Mouse (Mus musculus): ENCODE results near the gene AC161166.1. TPM values are rescaled to one million over a fixed set of nuclear protein-coding genes. Genes with fewer than 3 reads are reported as not detected.

Gene AC161166.1
- polyA plus RNA-seq, 1 experiment from 2014 or later = 0.59 TPM

GRCm38 (mm10) chr7:24474811-24475506, 37.3 kb downstream of the AC161166.1 start:
- no peak overlapping the region for H3K27ac ChIP-seq (ENCODE audit: low read depth, low read length)
- DNase-seq (ENCODE audit: low spot score, missing footprints) (peak; percentile 82), ATAC-seq (ENCODE audit: low FRiP score) (no peak)
- H3K27me3 ChIP-seq (ENCODE audit: control insufficient read depth, insufficient read depth, low read length) = no peaks in the 10 kb centered on the region
- no peak overlapping the region for H3K9ac ChIP-seq (ENCODE audit: low read length)
- H3K36me3 ChIP-seq (ENCODE audit: control insufficient read depth, insufficient read depth, low read length) = no peaks in the 10 kb centered on the region
- no peak overlapping the region for H3K4me2 ChIP-seq
- no peaks in the 10 kb centered on the region for H3K4me1 ChIP-seq (ENCODE audit: control insufficient read depth, insufficient read depth, low read length)
- no peak overlapping the region for H3K4me3 ChIP-seq (ENCODE audit: low read depth, low read length)
- WGBS = 37% methylated on average over 21 of the region's 21 CpGs
- H3K9me3 ChIP-seq (ENCODE audit: control insufficient read depth, low read length) = no peaks in the 10 kb centered on the region

- H3K36me3 ChIP-seq (ENCODE audit: control insufficient read depth, insufficient read depth, low read length) = no peaks in the 10 kb centered on the region
- no peaks in the 10 kb centered on the region for H3K27me3 ChIP-seq (ENCODE audit: control insufficient read depth, insufficient read depth, low read length)
- H3K4me1 ChIP-seq (ENCODE audit: control insufficient read depth, insufficient read depth, low read length) = no peaks in the 10 kb centered on the region
- ATAC-seq (ENCODE audit: low FRiP score) = peak; percentile 69
- no peak overlapping the region for H3K27ac ChIP-seq (ENCODE audit: low read depth, low read length)
- no peak overlapping the region for H3K4me2 ChIP-seq
- no peaks in the 10 kb centered on the region for H3K9me3 ChIP-seq (ENCODE audit: control insufficient read depth, low read length)
- DNase-seq (ENCODE audit: low spot score, missing footprints) = peak; percentile 92
- WGBS = 52% methylated on average over 10 of the region's 10 CpGs
- H3K4me3 ChIP-seq (ENCODE audit: low read depth, low read length) = no peak overlapping the region
- no peak overlapping the region for H3K9ac ChIP-seq (ENCODE audit: low read length)
These were observed 38.2 kb downstream of the AC161166.1 start for GRCm38 (mm10) chr7:24473913-24474529.

- no peaks in the 10 kb centered on the region for H3K36me3 ChIP-seq (ENCODE audit: control insufficient read depth, insufficient read depth, low read length)
- peak; percentile 88 for DNase-seq (ENCODE audit: low spot score, missing footprints)
- H3K4me3 ChIP-seq (ENCODE audit: low read depth, low read length) = no peak overlapping the region
- no peak overlapping the region for H3K9ac ChIP-seq (ENCODE audit: low read length)
- H3K4me2 ChIP-seq = no peak overlapping the region
- ATAC-seq (ENCODE audit: low FRiP score) = peak; percentile 27; the same call in 1 of the 2 replicates
- H3K9me3 ChIP-seq (ENCODE audit: control insufficient read depth, low read length) = no peaks in the 10 kb centered on the region
- no peaks in the 10 kb centered on the region for H3K4me1 ChIP-seq (ENCODE audit: control insufficient read depth, insufficient read depth, low read length)
- no peaks in the 10 kb centered on the region for H3K27me3 ChIP-seq (ENCODE audit: control insufficient read depth, insufficient read depth, low read length)
- H3K27ac ChIP-seq (ENCODE audit: low read depth, low read length) = no peak overlapping the region
- WGBS = 74% methylated on average over 7 of the region's 7 CpGs
These were observed 39.3 kb downstream of the AC161166.1 start for GRCm38 (mm10) chr7:24472937-24473336.

- Histone ChIP-seq H3K27ac (ENCODE audit: low read depth, low read length) (no peak overlapping the region), H3K4me2 (no peak overlapping the region), H3K36me3 (ENCODE audit: control insufficient read depth, insufficient read depth, low read length) (no peaks in the 10 kb centered on the region), H3K4me1 (ENCODE audit: control insufficient read depth, insufficient read depth, low read length) (no peaks in the 10 kb centered on the region), H3K9me3 (ENCODE audit: control insufficient read depth, low read length) (no peaks in the 10 kb centered on the region), H3K9ac (ENCODE audit: low read length) (no peak overlapping the region), H3K27me3 (ENCODE audit: control insufficient read depth, insufficient read depth, low read length) (no peaks in the 10 kb centered on the region), H3K4me3 (ENCODE audit: low read depth, low read length) (no peak overlapping the region)
- peak; percentile 54 for DNase-seq (ENCODE audit: low spot score, missing footprints)
- WGBS = 90% methylated on average over 6 of the region's 6 CpGs
- no peak for ATAC-seq (ENCODE audit: low FRiP score)
These were observed 39.8 kb downstream of the AC161166.1 start for GRCm38 (mm10) chr7:24472442-24472841.

GRCm38 (mm10) chr7:24470356-24470755, 41.9 kb downstream of the AC161166.1 start:
- Histone ChIP-seq H3K27me3 (ENCODE audit: control insufficient read depth, insufficient read depth, low read length) (no peaks in the 10 kb centered on the region), H3K4me3 (ENCODE audit: low read depth, low read length) (no peak overlapping the region), H3K27ac (ENCODE audit: low read depth, low read length) (no peak overlapping the region), H3K9ac (ENCODE audit: low read length) (no peak overlapping the region), H3K9me3 (ENCODE audit: control insufficient read depth, low read length) (no peaks in the 10 kb centered on the region), H3K36me3 (ENCODE audit: control insufficient read depth, insufficient read depth, low read length) (no peaks in the 10 kb centered on the region), H3K4me1 (ENCODE audit: control insufficient read depth, insufficient read depth, low read length) (no peaks in the 10 kb centered on the region), H3K4me2 (no peak overlapping the region)
- DNase-seq (ENCODE audit: low spot score, missing footprints) (peak; percentile 37), ATAC-seq (ENCODE audit: low FRiP score) (no peak)
- 93% methylated on average over 7 of the region's 7 CpGs for WGBS

- no peaks in the 10 kb centered on the region for H3K9me3 ChIP-seq (ENCODE audit: control insufficient read depth, low read length)
- H3K9ac ChIP-seq (ENCODE audit: low read length) = no peak overlapping the region
- H3K4me3 ChIP-seq (ENCODE audit: low read depth, low read length) = no peak overlapping the region
- no peak overlapping the region for H3K27ac ChIP-seq (ENCODE audit: low read depth, low read length)
- H3K36me3 ChIP-seq (ENCODE audit: control insufficient read depth, insufficient read depth, low read length) = no peaks in the 10 kb centered on the region
- 81% methylated on average over 3 of the region's 3 CpGs for WGBS
- no peaks in the 10 kb centered on the region for H3K27me3 ChIP-seq (ENCODE audit: control insufficient read depth, insufficient read depth, low read length)
- H3K4me2 ChIP-seq = no peak overlapping the region
- DNase-seq (ENCODE audit: low spot score, missing footprints) = peak; percentile 85
- no peaks in the 10 kb centered on the region for H3K4me1 ChIP-seq (ENCODE audit: control insufficient read depth, insufficient read depth, low read length)
- ATAC-seq (ENCODE audit: low FRiP score) = no peak
These were observed 43.1 kb downstream of the AC161166.1 start for GRCm38 (mm10) chr7:24469126-24469525.

- Histone ChIP-seq H3K27me3 (ENCODE audit: control insufficient read depth, insufficient read depth, low read length) (no peaks in the 10 kb centered on the region), H3K4me2 (no peak overlapping the region), H3K27ac (ENCODE audit: low read depth, low read length) (no peak overlapping the region), H3K9me3 (ENCODE audit: control insufficient read depth, low read length) (no peaks in the 10 kb centered on the region), H3K9ac (ENCODE audit: low read length) (no peak overlapping the region), H3K4me1 (ENCODE audit: control insufficient read depth, insufficient read depth, low read length) (0 out of 2 replicates have a peak, but pooled peaks cover 2% of the 10 kb centered on the region), H3K4me3 (ENCODE audit: low read depth, low read length) (no peak overlapping the region), H3K36me3 (ENCODE audit: control insufficient read depth, insufficient read depth, low read length) (no peaks in the 10 kb centered on the region)
- no peak for ATAC-seq (ENCODE audit: low FRiP score)
- 79% methylated on average over 5 of the region's 5 CpGs for WGBS
- DNase-seq (ENCODE audit: low spot score, missing footprints) = no peak
These were observed 44.4 kb downstream of the AC161166.1 start for GRCm38 (mm10) chr7:24467886-24468285.

- Histone ChIP-seq H3K9ac (ENCODE audit: low read length) (no peak overlapping the region), H3K9me3 (ENCODE audit: control insufficient read depth, low read length) (no peaks in the 10 kb centered on the region), H3K4me1 (ENCODE audit: control insufficient read depth, insufficient read depth, low read length) (0 out of 2 replicates have a peak, but pooled peaks cover 2% of the 10 kb centered on the region), H3K4me2 (no peak overlapping the region), H3K4me3 (ENCODE audit: low read depth, low read length) (no peak overlapping the region), H3K27ac (ENCODE audit: low read depth, low read length) (no peak overlapping the region), H3K27me3 (ENCODE audit: control insufficient read depth, insufficient read depth, low read length) (no peaks in the 10 kb centered on the region), H3K36me3 (ENCODE audit: control insufficient read depth, insufficient read depth, low read length) (no peaks in the 10 kb centered on the region)
- WGBS = 90% methylated on average over 6 of the region's 6 CpGs
- ATAC-seq (ENCODE audit: low FRiP score) (no peak), DNase-seq (ENCODE audit: low spot score, missing footprints) (no peak)
These were observed 45.4 kb downstream of the AC161166.1 start for GRCm38 (mm10) chr7:24466835-24467234.

Measured in midbrain, embryonic 11.5 days (tissue).